Mouse (Mus musculus): ENCODE results near the gene Vps33a. TPM values are rescaled to one million over a fixed set of nuclear protein-coding genes. Genes with fewer than 3 reads are reported as not detected.
"Not testable (repeated sequence)": the region's sequence is repeated elsewhere in the genome, so short reads cannot be mapped to it uniquely, and the experiment has no call there.

Vps33a gene
- polyA plus RNA-seq, 1 experiment from 2014 or later = 22.4 TPM

- H3K9ac ChIP-seq (ENCODE audit: low read depth, low read length) = no peak overlapping the region
- H3K4me2 ChIP-seq = no peak overlapping the region
Observed at GRCm38 (mm10) chr5:123522166-123522565, 50.7 kb downstream of the Vps33a start.

GRCm38 (mm10) chr5:123521621-123522020 is 51.2 kb downstream of the Vps33a start:
- Histone ChIP-seq H3K27me3 (ENCODE audit: control insufficient read depth, insufficient read depth, low read length) (no peaks in the 10 kb centered on the region), H3K9me3 (replicated peaks; ENCODE audit: control insufficient read depth, low read length) (no peaks in the 10 kb centered on the region), H3K36me3 (ENCODE audit: control insufficient read depth, insufficient read depth, low read length) (peaks cover 8% of the 10 kb centered on the region; the same call in 1 of the 2 replicates), H3K27ac (ENCODE audit: low read depth, low read length) (no peak overlapping the region), H3K4me1 (ENCODE audit: control insufficient read depth, insufficient read depth, low read length) (peaks cover 12% of the 10 kb centered on the region), H3K9ac (ENCODE audit: low read depth, low read length) (no peak overlapping the region), H3K4me3 (ENCODE audit: low read depth, low read length) (no peak overlapping the region), H3K4me2 (no peak overlapping the region)
- WGBS (ENCODE audit: insufficient replicate concordance) = 95% methylated on average over 1 of the region's 1 CpGs
- ATAC-seq (replicated peaks; ENCODE audit: insufficient number of reproducible peaks, low FRiP score, low TSS enrichment) = no peak

More at GRCm38 (mm10) chr5:123522166-123522565, 50.7 kb downstream of the Vps33a start:
- WGBS (ENCODE audit: insufficient replicate concordance) = 68% methylated on average over 1 of the region's 1 CpGs
- no peak for ATAC-seq (replicated peaks; ENCODE audit: insufficient number of reproducible peaks, low FRiP score, low TSS enrichment)
- Histone ChIP-seq H3K4me3 (ENCODE audit: low read depth, low read length) (no peak overlapping the region), H3K9me3 (replicated peaks; ENCODE audit: control insufficient read depth, low read length) (no peaks in the 10 kb centered on the region), H3K4me1 (ENCODE audit: control insufficient read depth, insufficient read depth, low read length) (peaks cover 12% of the 10 kb centered on the region), H3K36me3 (ENCODE audit: control insufficient read depth, insufficient read depth, low read length) (peaks cover 4% of the 10 kb centered on the region; the same call in 1 of the 2 replicates), H3K27me3 (ENCODE audit: control insufficient read depth, insufficient read depth, low read length) (no peaks in the 10 kb centered on the region), H3K27ac (ENCODE audit: low read depth, low read length) (no peak overlapping the region)

GRCm38 (mm10) chr5:123520666-123521065 is 52.2 kb downstream of the Vps33a start:
- 81% methylated on average over 9 of the region's 9 CpGs for WGBS (ENCODE audit: insufficient replicate concordance)
- Histone ChIP-seq H3K4me2 (no peak overlapping the region), H3K27me3 (ENCODE audit: control insufficient read depth, insufficient read depth, low read length) (no peaks in the 10 kb centered on the region), H3K36me3 (ENCODE audit: control insufficient read depth, insufficient read depth, low read length) (peaks cover 8% of the 10 kb centered on the region; the same call in 1 of the 2 replicates), H3K9me3 (replicated peaks; ENCODE audit: control insufficient read depth, low read length) (no peaks in the 10 kb centered on the region), H3K4me1 (ENCODE audit: control insufficient read depth, insufficient read depth, low read length) (peaks cover 12% of the 10 kb centered on the region), H3K4me3 (ENCODE audit: low read depth, low read length) (no peak overlapping the region), H3K9ac (ENCODE audit: low read depth, low read length) (no peak overlapping the region), H3K27ac (ENCODE audit: low read depth, low read length) (no peak overlapping the region)
- no peak for ATAC-seq (replicated peaks; ENCODE audit: insufficient number of reproducible peaks, low FRiP score, low TSS enrichment)

- Histone ChIP-seq H3K36me3 (ENCODE audit: control insufficient read depth, insufficient read depth, low read length) (peaks cover 13% of the 10 kb centered on the region; the same call in 1 of the 2 replicates), H3K27ac (ENCODE audit: low read depth, low read length) (no peak overlapping the region), H3K4me1 (ENCODE audit: control insufficient read depth, insufficient read depth, low read length) (no peaks in the 10 kb centered on the region), H3K27me3 (ENCODE audit: control insufficient read depth, insufficient read depth, low read length) (peaks cover 8% of the 10 kb centered on the region; the same call in 1 of the 2 replicates), H3K4me3 (ENCODE audit: low read depth, low read length) (no peak overlapping the region), H3K9me3 (replicated peaks; ENCODE audit: control insufficient read depth, low read length) (no peaks in the 10 kb centered on the region), H3K4me2 (no peak overlapping the region), H3K9ac (ENCODE audit: low read depth, low read length) (no peak overlapping the region)
- 83% methylated on average over 5 of the region's 5 CpGs for WGBS (ENCODE audit: insufficient replicate concordance)
- no peak for ATAC-seq (replicated peaks; ENCODE audit: insufficient number of reproducible peaks, low FRiP score, low TSS enrichment)
Observed at GRCm38 (mm10) chr5:123514871-123515270, 58.0 kb downstream of the Vps33a start.

GRCm38 (mm10) chr5:123512102-123512501 is 60.7 kb downstream of the Vps33a start:
- 71% methylated on average over 3 of the region's 3 CpGs for WGBS (ENCODE audit: insufficient replicate concordance)
- no peak for ATAC-seq (replicated peaks; ENCODE audit: insufficient number of reproducible peaks, low FRiP score, low TSS enrichment)

DNA sequence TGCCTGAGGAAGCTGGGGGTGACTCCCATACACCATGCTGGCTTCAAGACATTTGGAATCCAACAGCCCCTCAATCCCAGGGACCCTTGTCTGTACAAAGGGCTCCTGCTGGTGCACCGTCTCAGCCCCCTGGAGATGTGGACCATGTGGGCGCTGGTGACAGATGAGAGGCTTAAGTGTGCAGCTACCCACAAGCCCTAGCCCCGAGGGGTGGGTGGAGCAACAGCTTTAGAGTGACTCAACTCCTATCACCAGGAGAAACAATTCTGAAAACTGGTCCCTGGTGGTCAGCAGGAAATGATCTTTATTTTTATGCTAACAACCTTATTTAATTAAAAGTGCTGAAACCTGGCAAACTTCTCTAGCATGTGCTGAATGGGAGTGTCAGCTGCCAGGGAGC is 61.4 kb downstream of the Vps33a start:
- not testable (repeated sequence) for ATAC-seq (replicated peaks; ENCODE audit: insufficient number of reproducible peaks, low FRiP score, low TSS enrichment); H3K4me2 ChIP-seq; H3K9me3 ChIP-seq (replicated peaks; ENCODE audit: control insufficient read depth, low read length); H3K9ac ChIP-seq (ENCODE audit: low read depth, low read length); H3K4me3 ChIP-seq (ENCODE audit: low read depth, low read length); H3K4me1 ChIP-seq (ENCODE audit: control insufficient read depth, insufficient read depth, low read length); H3K36me3 ChIP-seq (ENCODE audit: control insufficient read depth, insufficient read depth, low read length); H3K27ac ChIP-seq (ENCODE audit: low read depth, low read length)
- WGBS (ENCODE audit: insufficient replicate concordance) = 75% methylated on average over 3 of the region's 3 CpGs
- peaks cover 28% of the 10 kb centered on the region for H3K27me3 ChIP-seq (ENCODE audit: control insufficient read depth, insufficient read depth, low read length)

More at GRCm38 (mm10) chr5:123512102-123512501, 60.7 kb downstream of the Vps33a start:
- H3K27me3 ChIP-seq (ENCODE audit: control insufficient read depth, insufficient read depth, low read length) = peaks cover 23% of the 10 kb centered on the region
- H3K9me3 ChIP-seq (replicated peaks; ENCODE audit: control insufficient read depth, low read length) = no peaks in the 10 kb centered on the region
- H3K4me3 ChIP-seq (ENCODE audit: low read depth, low read length) = no peak overlapping the region
- no peak overlapping the region for H3K4me2 ChIP-seq
- H3K36me3 ChIP-seq (ENCODE audit: control insufficient read depth, insufficient read depth, low read length) = peaks cover 10% of the 10 kb centered on the region; the same call in 1 of the 2 replicates
- no peak overlapping the region for H3K27ac ChIP-seq (ENCODE audit: low read depth, low read length)
- H3K9ac ChIP-seq (ENCODE audit: low read depth, low read length) = no peak overlapping the region
- peaks cover 7% of the 10 kb centered on the region; the same call in 1 of the 2 replicates for H3K4me1 ChIP-seq (ENCODE audit: control insufficient read depth, insufficient read depth, low read length)

GRCm38 (mm10) chr5:123510160-123510559 is 62.7 kb downstream of the Vps33a start, which contains the start of gene B3gnt4:
B3gnt4 (plus strand) TSS chr5:123510460.
- H3K9ac ChIP-seq (ENCODE audit: low read depth, low read length) = no peak within 1 kb of the TSS
- H3K9me3 ChIP-seq (replicated peaks; ENCODE audit: control insufficient read depth, low read length) = no peaks in the 10 kb centered on the region
- 85% methylated on average over 5 of the region's 5 CpGs for WGBS (ENCODE audit: insufficient replicate concordance)
- no peak within 1 kb of the TSS for H3K4me2 ChIP-seq
- H3K27me3 ChIP-seq (ENCODE audit: control insufficient read depth, insufficient read depth, low read length) = peaks cover 33% of the 10 kb centered on the region
- ATAC-seq (replicated peaks; ENCODE audit: insufficient number of reproducible peaks, low FRiP score, low TSS enrichment) = no peak
- peaks cover 7% of the 10 kb centered on the region; the same call in 1 of the 2 replicates for H3K36me3 ChIP-seq (ENCODE audit: control insufficient read depth, insufficient read depth, low read length)
- no peak within 1 kb of the TSS for H3K4me3 ChIP-seq (ENCODE audit: low read depth, low read length)
- no peak within 1 kb of the TSS for H3K27ac ChIP-seq (ENCODE audit: low read depth, low read length)
- peaks cover 7% of the 10 kb centered on the region; the same call in 1 of the 2 replicates for H3K4me1 ChIP-seq (ENCODE audit: control insufficient read depth, insufficient read depth, low read length)

DNA sequence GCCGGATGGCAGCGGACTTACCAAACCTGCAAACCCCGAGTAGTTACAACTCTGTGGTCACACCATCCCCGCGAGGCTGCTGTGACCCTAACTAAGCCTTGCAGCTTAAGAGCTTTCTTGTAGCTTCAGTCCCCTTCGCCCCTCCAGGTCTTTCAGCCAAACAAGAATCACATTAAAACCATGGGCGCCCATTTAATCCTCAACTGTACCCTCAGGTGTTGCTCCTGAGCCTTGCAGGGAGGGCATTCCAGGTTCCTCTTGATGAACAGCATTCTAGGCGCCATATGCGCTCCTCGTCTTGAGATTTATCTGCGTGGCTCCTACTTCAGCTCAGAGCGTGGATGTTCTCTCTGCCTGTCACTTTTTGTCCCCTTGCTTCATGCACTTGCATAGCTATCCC is 63.9 kb downstream of the Vps33a start:
- peaks cover 7% of the 10 kb centered on the region; the same call in 1 of the 2 replicates for H3K4me1 ChIP-seq (ENCODE audit: control insufficient read depth, insufficient read depth, low read length)
- H3K9ac ChIP-seq (ENCODE audit: low read depth, low read length) = peak overlapping the region; percentile 7; the same call in 1 of the 2 replicates
- peak overlapping the region; percentile 87 for H3K4me2 ChIP-seq
- no peaks in the 10 kb centered on the region for H3K9me3 ChIP-seq (replicated peaks; ENCODE audit: control insufficient read depth, low read length)
- peaks cover 39% of the 10 kb centered on the region for H3K27me3 ChIP-seq (ENCODE audit: control insufficient read depth, insufficient read depth, low read length)
- peak overlapping the region; percentile 58 for H3K4me3 ChIP-seq (ENCODE audit: low read depth, low read length)
- whole genome bisulfite sequencing (ENCODE audit: insufficient replicate concordance) = 8% methylated on average over 12 of the region's 12 CpGs
- H3K27ac ChIP-seq (ENCODE audit: low read depth, low read length) = no peak overlapping the region
- no peak for ATAC-seq (replicated peaks; ENCODE audit: insufficient number of reproducible peaks, low FRiP score, low TSS enrichment)
- peaks cover 7% of the 10 kb centered on the region; the same call in 1 of the 2 replicates for H3K36me3 ChIP-seq (ENCODE audit: control insufficient read depth, insufficient read depth, low read length)
